Mouse (Mus musculus): ENCODE measurements around the gene 1700019D03Rik. TPM values are rescaled to one million over a fixed set of nuclear protein-coding genes. Genes with fewer than 3 reads are reported as not detected.

1700019D03Rik gene
- polyA plus RNA-seq, 1 experiment from 2014 or later: 8.4 TPM

DNA sequence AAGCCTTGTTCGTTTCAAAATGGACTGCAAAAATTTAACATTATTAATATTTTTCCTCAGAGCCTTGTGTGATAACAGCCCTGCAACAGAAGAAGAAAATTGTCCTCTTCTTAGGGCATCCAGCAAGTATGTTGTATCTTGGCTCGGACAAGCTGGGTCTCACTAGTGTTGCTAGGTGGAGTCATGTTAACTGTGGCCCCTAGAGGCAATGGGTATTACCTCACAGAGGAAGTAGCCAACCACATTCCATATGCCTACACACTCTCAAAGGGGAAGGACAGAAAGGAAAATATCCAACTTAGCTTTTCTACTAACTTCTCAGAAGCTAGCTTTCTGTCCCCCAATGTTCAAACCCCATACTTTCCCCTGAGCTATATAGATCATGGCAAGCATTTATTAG, 56.9 kb downstream of the 1700019D03Rik start:
- DNase-seq (ENCODE audit: low spot score) (no peak), ATAC-seq (ENCODE audit: low FRiP score, low TSS enrichment) (no peak)
- H3K4me3 ChIP-seq (ENCODE audit: low read depth, low read length): no peak overlapping the region
- no peaks in the 10 kb centered on the region for H3K4me1 ChIP-seq (replicated peaks; ENCODE audit: control insufficient read depth, insufficient read depth)
- H3K36me3 ChIP-seq (ENCODE audit: control insufficient read depth, insufficient read depth, low read length): no peaks in the 10 kb centered on the region
- H3K4me2 ChIP-seq (replicated peaks; ENCODE audit: low read depth): no peak overlapping the region
- no peaks in the 10 kb centered on the region for H3K27me3 ChIP-seq (ENCODE audit: control insufficient read depth, insufficient read depth, low read length)
- no peak overlapping the region for H3K9ac ChIP-seq (ENCODE audit: low read length)
- TF ChIP-seq EP300 (optimal IDR thresholded peaks at IDR 0.05): no peak
- TF ChIP-seq CTCF (IDR thresholded peaks at IDR 0.05; ENCODE audit: low read depth): no peak
- H3K27ac ChIP-seq (replicated peaks): no peak overlapping the region
- no peaks in the 10 kb centered on the region for H3K9me3 ChIP-seq (ENCODE audit: control insufficient read depth, low read length)
- WGBS: 68% methylated on average over 2 of the region's 2 CpGs

DNA sequence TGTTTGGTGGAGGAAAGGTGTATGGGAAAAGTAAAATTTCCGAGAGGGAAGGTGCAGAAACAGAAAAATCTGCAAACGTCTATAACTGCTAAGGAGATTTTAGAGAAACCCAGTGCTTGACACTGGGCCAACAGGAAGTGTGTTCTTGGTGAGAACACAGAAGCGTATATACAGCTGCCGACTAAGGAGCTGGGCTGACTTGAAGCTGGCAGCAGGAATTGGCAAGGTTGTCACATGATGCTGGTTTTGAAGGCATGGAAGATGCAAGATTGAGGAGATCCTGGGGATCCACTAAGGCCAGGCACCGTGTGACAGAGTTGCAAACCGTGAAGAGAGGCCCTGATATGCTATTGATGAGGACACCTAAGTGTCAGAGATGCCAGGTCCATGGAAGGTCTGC, 59.8 kb downstream of the 1700019D03Rik start:
- no peak for TF ChIP-seq EP300 (optimal IDR thresholded peaks at IDR 0.05)
- TF ChIP-seq CTCF (IDR thresholded peaks at IDR 0.05; ENCODE audit: low read depth): no peak
- H3K9ac ChIP-seq (ENCODE audit: low read length): no peak overlapping the region
- no peaks in the 10 kb centered on the region for H3K4me1 ChIP-seq (replicated peaks; ENCODE audit: control insufficient read depth, insufficient read depth)
- WGBS: 53% methylated on average over 6 of the region's 6 CpGs
- DNase-seq (ENCODE audit: low spot score): no peak
- H3K36me3 ChIP-seq (ENCODE audit: control insufficient read depth, insufficient read depth, low read length): no peaks in the 10 kb centered on the region
- no peak overlapping the region for H3K27ac ChIP-seq (replicated peaks)
- no peak overlapping the region for H3K4me2 ChIP-seq (replicated peaks; ENCODE audit: low read depth)
- H3K27me3 ChIP-seq (ENCODE audit: control insufficient read depth, insufficient read depth, low read length): no peaks in the 10 kb centered on the region
- no peaks in the 10 kb centered on the region for H3K9me3 ChIP-seq (ENCODE audit: control insufficient read depth, low read length)
- ATAC-seq (ENCODE audit: low FRiP score, low TSS enrichment): no peak
- no peak overlapping the region for H3K4me3 ChIP-seq (ENCODE audit: low read depth, low read length)

DNA sequence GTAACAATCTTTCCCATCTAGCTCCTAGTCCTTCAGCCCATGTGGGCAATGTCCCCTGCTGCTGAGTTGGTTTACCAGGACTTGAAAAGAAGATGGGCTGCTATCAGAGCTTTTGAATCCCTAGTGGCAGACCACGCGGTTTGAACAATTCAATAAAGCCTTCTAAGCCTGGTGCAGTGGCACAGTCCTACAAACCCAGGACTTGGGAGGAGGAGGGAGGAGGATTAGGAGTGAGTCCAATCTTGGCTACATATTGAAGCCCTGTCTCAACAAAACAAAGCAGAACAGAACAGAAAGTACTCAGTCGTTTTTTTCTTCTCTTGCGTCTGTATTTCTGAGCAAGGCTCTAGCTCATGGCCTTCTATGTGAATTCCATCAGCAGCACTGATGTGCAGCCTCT, 63.2 kb downstream of the 1700019D03Rik start:
- H3K4me1 ChIP-seq (replicated peaks; ENCODE audit: control insufficient read depth, insufficient read depth): no peaks in the 10 kb centered on the region
- H3K9me3 ChIP-seq (ENCODE audit: control insufficient read depth, low read length): no peaks in the 10 kb centered on the region
- no peaks in the 10 kb centered on the region for H3K27me3 ChIP-seq (ENCODE audit: control insufficient read depth, insufficient read depth, low read length)
- no peaks in the 10 kb centered on the region for H3K36me3 ChIP-seq (ENCODE audit: control insufficient read depth, insufficient read depth, low read length)
- peak overlapping the region; percentile 50; the same call in 1 of the 2 replicates for H3K27ac ChIP-seq (replicated peaks)
- H3K4me2 ChIP-seq (replicated peaks; ENCODE audit: low read depth): no peak overlapping the region
- H3K4me3 ChIP-seq (ENCODE audit: low read depth, low read length): no peak overlapping the region
- ATAC-seq (ENCODE audit: low FRiP score, low TSS enrichment) (no peak), DNase-seq (ENCODE audit: low spot score) (no peak)
- TF ChIP-seq CTCF (IDR thresholded peaks at IDR 0.05; ENCODE audit: low read depth) (no peak), EP300 (optimal IDR thresholded peaks at IDR 0.05) (no peak)
- H3K9ac ChIP-seq (ENCODE audit: low read length): no peak overlapping the region
- WGBS: 46% methylated on average over 4 of the region's 4 CpGs

- Histone ChIP-seq H3K9me3 (ENCODE audit: control insufficient read depth, low read length) (no peaks in the 10 kb centered on the region), H3K4me3 (ENCODE audit: low read depth, low read length) (no peak overlapping the region), H3K4me2 (replicated peaks; ENCODE audit: low read depth) (no peak overlapping the region), H3K36me3 (ENCODE audit: control insufficient read depth, insufficient read depth, low read length) (no peaks in the 10 kb centered on the region), H3K27ac (replicated peaks) (no peak overlapping the region), H3K27me3 (ENCODE audit: control insufficient read depth, insufficient read depth, low read length) (no peaks in the 10 kb centered on the region), H3K4me1 (replicated peaks; ENCODE audit: control insufficient read depth, insufficient read depth) (no peaks in the 10 kb centered on the region), H3K9ac (ENCODE audit: low read length) (no peak overlapping the region)
- ATAC-seq (ENCODE audit: low FRiP score, low TSS enrichment) (no peak), DNase-seq (ENCODE audit: low spot score) (peak; percentile 79)
- WGBS: 37% methylated on average over 6 of the region's 6 CpGs
- no peak for TF ChIP-seq EP300 (optimal IDR thresholded peaks at IDR 0.05)
- peak; percentile 78 for TF ChIP-seq CTCF (IDR thresholded peaks at IDR 0.05; ENCODE audit: low read depth)
Observed at GRCm38 (mm10) chr1:52955102-52955501, 64.9 kb downstream of the 1700019D03Rik start.

DNA sequence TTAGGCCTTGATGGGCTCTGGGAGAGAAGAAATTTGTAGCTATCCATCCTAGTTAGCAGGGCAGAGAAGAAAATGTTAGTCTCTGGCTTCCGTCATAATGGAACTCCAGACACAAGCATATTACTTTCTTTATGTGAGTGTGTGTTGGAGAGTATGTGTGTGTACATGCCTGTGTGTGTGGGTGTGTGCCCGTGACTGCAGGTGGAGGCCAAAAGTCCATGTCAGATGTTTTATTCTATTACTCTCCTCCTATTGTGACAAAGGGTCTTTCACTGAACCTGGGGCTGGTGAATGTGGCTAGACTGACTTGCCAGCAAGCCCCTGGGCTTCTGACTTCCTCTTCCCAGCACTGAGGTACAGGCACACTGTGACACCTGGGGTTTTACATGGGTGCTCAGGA, 65.5 kb downstream of the 1700019D03Rik start:
- TF ChIP-seq EP300 (optimal IDR thresholded peaks at IDR 0.05) (no peak), CTCF (IDR thresholded peaks at IDR 0.05; ENCODE audit: low read depth) (no peak)
- no peak overlapping the region for H3K9ac ChIP-seq (ENCODE audit: low read length)
- WGBS: 75% methylated on average over 2 of the region's 2 CpGs
- ATAC-seq (ENCODE audit: low FRiP score, low TSS enrichment): no peak
- no peaks in the 10 kb centered on the region for H3K36me3 ChIP-seq (ENCODE audit: control insufficient read depth, insufficient read depth, low read length)
- DNase-seq (ENCODE audit: low spot score): no peak
- H3K9me3 ChIP-seq (ENCODE audit: control insufficient read depth, low read length): no peaks in the 10 kb centered on the region
- no peak overlapping the region for H3K4me2 ChIP-seq (replicated peaks; ENCODE audit: low read depth)
- H3K4me3 ChIP-seq (ENCODE audit: low read depth, low read length): no peak overlapping the region
- no peaks in the 10 kb centered on the region for H3K4me1 ChIP-seq (replicated peaks; ENCODE audit: control insufficient read depth, insufficient read depth)
- no peaks in the 10 kb centered on the region for H3K27me3 ChIP-seq (ENCODE audit: control insufficient read depth, insufficient read depth, low read length)
- no peak overlapping the region for H3K27ac ChIP-seq (replicated peaks)

- WGBS: 37% methylated on average over 4 of the region's 4 CpGs
- H3K27ac ChIP-seq (replicated peaks): no peak overlapping the region
- TF ChIP-seq CTCF (IDR thresholded peaks at IDR 0.05; ENCODE audit: low read depth) (no peak), EP300 (optimal IDR thresholded peaks at IDR 0.05) (no peak)
- peak overlapping the region; percentile 57; the same call in 1 of the 2 replicates for H3K4me3 ChIP-seq (ENCODE audit: low read depth, low read length)
- no peak for ATAC-seq (ENCODE audit: low FRiP score, low TSS enrichment)
- no peaks in the 10 kb centered on the region for H3K36me3 ChIP-seq (ENCODE audit: control insufficient read depth, insufficient read depth, low read length)
- H3K9ac ChIP-seq (ENCODE audit: low read length): no peak overlapping the region
- H3K9me3 ChIP-seq (ENCODE audit: control insufficient read depth, low read length): no peaks in the 10 kb centered on the region
- H3K4me2 ChIP-seq (replicated peaks; ENCODE audit: low read depth): peak overlapping the region; percentile 98
- no peaks in the 10 kb centered on the region for H3K27me3 ChIP-seq (ENCODE audit: control insufficient read depth, insufficient read depth, low read length)
- no peak for DNase-seq (ENCODE audit: low spot score)
- no peaks in the 10 kb centered on the region for H3K4me1 ChIP-seq (replicated peaks; ENCODE audit: control insufficient read depth, insufficient read depth)
Observed at GRCm38 (mm10) chr1:52953548-52953947, 66.4 kb downstream of the 1700019D03Rik start.
